Mouse (Mus musculus) embryonic facial prominence, embryonic 12.5 days (tissue): ENCODE data around the gene Dicer1. TPM values are rescaled to one million over a fixed set of nuclear protein-coding genes. Genes with fewer than 3 reads are reported as not detected.

ENCODE experiments used
- ATAC-seq: fragments of 200-750 bp; cut with Nextera tagmentation; 2 replicates; pipeline ENCODE4 v1.8.0; 2017; ENCODE audit not compliant: insufficient number of reproducible peaks, insufficient read depth, low FRiP score, low TSS enrichment
- H3K27ac ChIP-seq: fragments of 300-500 bp; sonication (generic); 2 replicates; pipeline ENCODE4 v1.5.1; 2016; ENCODE audit warnings: mild to moderate bottlenecking
- H3K27me3 ChIP-seq: fragments of 300-500 bp; sonication (generic); 2 replicates; pipeline ENCODE4 v1.6.1; 2016; ENCODE audit warnings: mild to moderate bottlenecking, moderate library complexity
- H3K36me3 ChIP-seq: fragments of 300-500 bp; sonication (generic); 2 replicates; pipeline ENCODE4 v1.6.1; 2016; ENCODE audit warnings: mild to moderate bottlenecking
- H3K4me1 ChIP-seq: fragments of 300-500 bp; sonication (generic); 2 replicates; pipeline ENCODE4 v1.6.1; 2016
- H3K4me2 ChIP-seq: fragments of 300-500 bp; sonication (generic); replicated peaks from 2 replicates; pipeline ENCODE4 v1.6.1; 2016; ENCODE audit warnings: mild to moderate bottlenecking, moderate library complexity
- H3K4me3 ChIP-seq: fragments of 300-500 bp; sonication (generic); 2 replicates; pipeline ENCODE4 v1.5.1; 2016; ENCODE audit warnings: mild to moderate bottlenecking
- H3K9ac ChIP-seq: fragments of 300-500 bp; sonication (generic); 2 replicates; pipeline ENCODE4 v1.6.1; 2016; ENCODE audit warnings: mild to moderate bottlenecking, moderate library complexity
- H3K9me3 ChIP-seq: fragments of 300-500 bp; sonication (generic); 2 replicates; pipeline ENCODE4 v1.6.1; 2016; ENCODE audit warnings: mild to moderate bottlenecking, moderate library complexity
- WGBS: fragments of 180-500 bp; shearing (Covaris S2); methylation state at CpG from one replicate; pipeline ENCODE4 v1.1.7; 2016; 5-methylcytosine and 5-hydroxymethylcytosine counted together
- polyA plus RNA-seq: library from polyadenylated mRNA; unstranded; fragments of >200 nt; fragmentation: Nextera tagmentation; extraction: Ambion mirVana; gene quantifications from 2 replicates; pipeline ENCODE4 v1.2.1, GENCODE M21; 2016

Dicer1 gene
- polyA plus RNA-seq = 58.0 and 60.0 TPM in 2 replicates

- ATAC-seq = peak; percentile 95
- peak within 1 kb of the TSS; percentile 87 for H3K4me3 ChIP-seq
Observed at GRCm38 (mm10) chr12:104751814-104752765, at the start of gene Dicer1. TSS of gene Dicer1 (minus strand) at chr12:104751952.

GRCm38 (mm10) chr12:104799365-104799764 is 47.6 kb upstream of the Dicer1 start:
- H3K27me3 ChIP-seq = no peaks in the 10 kb centered on the region

More at GRCm38 (mm10) chr12:104751814-104752765, at the start of gene Dicer1:
- H3K27ac ChIP-seq = peak within 1 kb of the TSS; percentile 95
- H3K9ac ChIP-seq = peak within 1 kb of the TSS; percentile 98
- H3K4me2 ChIP-seq = peak within 1 kb of the TSS; percentile 83
- WGBS = under 1% methylated on average over 93 of the region's 94 CpGs
- H3K36me3 ChIP-seq = 0 out of 2 replicates have a peak, but pooled peaks cover 4% of the 10 kb centered on the region
- H3K27me3 ChIP-seq = no peaks in the 10 kb centered on the region
- H3K4me1 ChIP-seq = peaks cover 33% of the 10 kb centered on the region
- no peaks in the 10 kb centered on the region for H3K9me3 ChIP-seq

GRCm38 (mm10) chr12:104797905-104798304 is 46.2 kb upstream of the Dicer1 start:
- Histone ChIP-seq H3K27me3 (no peaks in the 10 kb centered on the region), H3K9ac (no peak overlapping the region), H3K4me2 (no peak overlapping the region), H3K27ac (no peak overlapping the region), H3K4me3 (no peak overlapping the region), H3K36me3 (peaks cover 32% of the 10 kb centered on the region), H3K4me1 (peaks cover 21% of the 10 kb centered on the region), H3K9me3 (peaks cover 8% of the 10 kb centered on the region)
- ATAC-seq = no peak
- 91% methylated on average over 6 of the region's 6 CpGs for WGBS

More at GRCm38 (mm10) chr12:104799365-104799764, 47.6 kb upstream of the Dicer1 start:
- H3K36me3 ChIP-seq = peaks cover 32% of the 10 kb centered on the region
- H3K9me3 ChIP-seq = peaks cover 8% of the 10 kb centered on the region
- no peak overlapping the region for H3K27ac ChIP-seq
- H3K9ac ChIP-seq = no peak overlapping the region
- WGBS = 96% methylated on average over 3 of the region's 3 CpGs
- no peak overlapping the region for H3K4me2 ChIP-seq
- ATAC-seq = no peak
- peaks cover 27% of the 10 kb centered on the region for H3K4me1 ChIP-seq
- H3K4me3 ChIP-seq = no peak overlapping the region

GRCm38 (mm10) chr12:104796635-104797378 is 45.1 kb upstream of the Dicer1 start:
- no peak for ATAC-seq
- peaks cover 10% of the 10 kb centered on the region for H3K4me1 ChIP-seq
- no peak overlapping the region for H3K9ac ChIP-seq
- peaks cover 8% of the 10 kb centered on the region for H3K9me3 ChIP-seq
- 87% methylated on average over 11 of the region's 11 CpGs for WGBS
- H3K27ac ChIP-seq = no peak overlapping the region
- no peak overlapping the region for H3K4me3 ChIP-seq
- peaks cover 32% of the 10 kb centered on the region for H3K36me3 ChIP-seq
- H3K4me2 ChIP-seq = no peak overlapping the region
- H3K27me3 ChIP-seq = no peaks in the 10 kb centered on the region

GRCm38 (mm10) chr12:104794957-104795356 is 43.2 kb upstream of the Dicer1 start:
- peaks cover 8% of the 10 kb centered on the region for H3K9me3 ChIP-seq
- no peaks in the 10 kb centered on the region for H3K27me3 ChIP-seq
- H3K4me3 ChIP-seq = no peak overlapping the region
- ATAC-seq = no peak
- 63% methylated on average over 5 of the region's 5 CpGs for WGBS
- no peak overlapping the region for H3K27ac ChIP-seq
- no peaks in the 10 kb centered on the region for H3K4me1 ChIP-seq
- H3K4me2 ChIP-seq = no peak overlapping the region
- peaks cover 40% of the 10 kb centered on the region for H3K36me3 ChIP-seq
- H3K9ac ChIP-seq = no peak overlapping the region

- ATAC-seq = no peak
- Histone ChIP-seq H3K4me3 (no peak overlapping the region), H3K36me3 (peaks cover 40% of the 10 kb centered on the region), H3K4me1 (no peaks in the 10 kb centered on the region), H3K27me3 (no peaks in the 10 kb centered on the region), H3K27ac (no peak overlapping the region), H3K9ac (no peak overlapping the region), H3K4me2 (no peak overlapping the region), H3K9me3 (peaks cover 3% of the 10 kb centered on the region; the same call in 1 of the 2 replicates)
- 41% methylated on average over 12 of the region's 12 CpGs for WGBS
Observed at GRCm38 (mm10) chr12:104793486-104793885, 41.7 kb upstream of the Dicer1 start.

GRCm38 (mm10) chr12:104777603-104778002 is 25.9 kb upstream of the Dicer1 start:
- no peak for ATAC-seq
- Histone ChIP-seq H3K27me3 (no peaks in the 10 kb centered on the region), H3K4me1 (no peaks in the 10 kb centered on the region), H3K9ac (no peak overlapping the region), H3K27ac (no peak overlapping the region), H3K36me3 (peaks cover 45% of the 10 kb centered on the region), H3K4me3 (no peak overlapping the region), H3K9me3 (no peaks in the 10 kb centered on the region), H3K4me2 (no peak overlapping the region)
- WGBS = 84% methylated on average over 1 of the region's 1 CpGs

- H3K4me1 ChIP-seq = peaks cover 5% of the 10 kb centered on the region
- no peak overlapping the region for H3K27ac ChIP-seq
- WGBS = 78% methylated on average over 2 of the region's 2 CpGs
Observed at GRCm38 (mm10) chr12:104771941-104772340, 20.2 kb upstream of the Dicer1 start.

GRCm38 (mm10) chr12:104769201-104769785 is 17.5 kb upstream of the Dicer1 start:
- Histone ChIP-seq H3K9me3 (no peaks in the 10 kb centered on the region), H3K4me2 (no peak overlapping the region)
- 59% methylated on average over 10 of the region's 10 CpGs for WGBS

More at GRCm38 (mm10) chr12:104771941-104772340, 20.2 kb upstream of the Dicer1 start:
- H3K4me3 ChIP-seq = no peak overlapping the region
- H3K9ac ChIP-seq = no peak overlapping the region
- H3K9me3 ChIP-seq = no peaks in the 10 kb centered on the region
- no peak for ATAC-seq
- H3K4me2 ChIP-seq = no peak overlapping the region
- H3K27me3 ChIP-seq = no peaks in the 10 kb centered on the region
- peaks cover 15% of the 10 kb centered on the region; the same call in 1 of the 2 replicates for H3K36me3 ChIP-seq

GRCm38 (mm10) chr12:104767183-104767582 is 15.4 kb upstream of the Dicer1 start:
- ATAC-seq = no peak
- H3K4me1 ChIP-seq = peaks cover 5% of the 10 kb centered on the region
- no peaks in the 10 kb centered on the region for H3K27me3 ChIP-seq
- no peak overlapping the region for H3K4me3 ChIP-seq
- H3K9me3 ChIP-seq = no peaks in the 10 kb centered on the region
- no peak overlapping the region for H3K9ac ChIP-seq
- H3K4me2 ChIP-seq = no peak overlapping the region
- H3K36me3 ChIP-seq = 0 out of 2 replicates have a peak, but pooled peaks cover 8% of the 10 kb centered on the region
- WGBS = 85% methylated on average over 4 of the region's 4 CpGs
- no peak overlapping the region for H3K27ac ChIP-seq

More at GRCm38 (mm10) chr12:104769201-104769785, 17.5 kb upstream of the Dicer1 start:
- ATAC-seq = no peak
- no peak overlapping the region for H3K9ac ChIP-seq
- H3K4me1 ChIP-seq = peaks cover 5% of the 10 kb centered on the region
- 0 out of 2 replicates have a peak, but pooled peaks cover 8% of the 10 kb centered on the region for H3K36me3 ChIP-seq
- H3K27me3 ChIP-seq = no peaks in the 10 kb centered on the region
- H3K27ac ChIP-seq = no peak overlapping the region
- no peak overlapping the region for H3K4me3 ChIP-seq

- WGBS = 89% methylated on average over 7 of the region's 7 CpGs
Observed at GRCm38 (mm10) chr12:104765761-104766160, 14.0 kb upstream of the Dicer1 start.

More at GRCm38 (mm10) chr12:104765761-104766160, 14.0 kb upstream of the Dicer1 start:
- H3K27me3 ChIP-seq = no peaks in the 10 kb centered on the region
- 0 out of 2 replicates have a peak, but pooled peaks cover 2% of the 10 kb centered on the region for H3K36me3 ChIP-seq
- no peak overlapping the region for H3K9ac ChIP-seq
- H3K27ac ChIP-seq = no peak overlapping the region
- no peaks in the 10 kb centered on the region for H3K9me3 ChIP-seq
- no peak overlapping the region for H3K4me2 ChIP-seq
- H3K4me1 ChIP-seq = peaks cover 5% of the 10 kb centered on the region
- no peak overlapping the region for H3K4me3 ChIP-seq
- no peak for ATAC-seq
